Mouse (Mus musculus) monocyte, adult 5-6 weeks (primary cell): ENCODE results near the gene G6pdx. TPM values are rescaled to one million over a fixed set of nuclear protein-coding genes. Genes with fewer than 3 reads are reported as not detected.

ENCODE experiments used
- ATAC-seq: fragments of 153-309, 156-312 bp; replicated peaks from 2 replicates; pipeline ENCODE4 v1.8.0; 2017; ENCODE audit warnings: mild to moderate bottlenecking; ENCODE audit not compliant: low TSS enrichment, insufficient number of reproducible peaks, severe bottlenecking, poor library complexity, low FRiP score
- total RNA-seq: library from RNA; stranded (forward); fragments of 200-1000, 200-491, 200-594 nt; gene quantifications from 3 replicates; pipeline ENCODE4 v1.2.3, GENCODE M21; 2017

G6pdx gene
- 120 to 126 TPM (median 124 TPM) in 3 replicates for total RNA-seq

- peak; percentile 74 for ATAC-seq
Observed at GRCm38 (mm10) chrX:74428826-74429276, at the start of gene G6pdx. Gene G6pdx, minus strand, starts transcription at chrX:74429194.

GRCm38 (mm10) chrX:74452773-74453172 is 23.8 kb upstream of the G6pdx start:
- no peak for ATAC-seq

GRCm38 (mm10) chrX:74451157-74451912 is 22.3 kb upstream of the G6pdx start:
- no peak for ATAC-seq

GRCm38 (mm10) chrX:74429290-74429821 is 362 bp upstream of the G6pdx start:
- peak; percentile 12; the same call in 1 of the 2 replicates for ATAC-seq

- ATAC-seq: no peak
Observed at GRCm38 (mm10) chrX:74428146-74428825, 708 bp downstream of the G6pdx start.

- ATAC-seq: no peak
Observed at GRCm38 (mm10) chrX:74427116-74427515, 1.9 kb downstream of the G6pdx start.

GRCm38 (mm10) chrX:74426256-74426655 is 2.7 kb downstream of the G6pdx start:
- ATAC-seq: no peak

- peak; percentile 24; the same call in 1 of the 2 replicates for ATAC-seq
Observed at GRCm38 (mm10) chrX:74425195-74425594, 3.8 kb downstream of the G6pdx start.

GRCm38 (mm10) chrX:74424443-74424842 is 4.6 kb downstream of the G6pdx start:
- ATAC-seq: no peak

- peak; percentile 68; the same call in 1 of the 2 replicates for ATAC-seq
Observed at GRCm38 (mm10) chrX:74413377-74413776, 15.6 kb downstream of the G6pdx start.

- no peak for ATAC-seq
Observed at GRCm38 (mm10) chrX:74408340-74408739, 20.7 kb downstream of the G6pdx start.

GRCm38 (mm10) chrX:74400136-74400535 is 28.9 kb downstream of the G6pdx start:
- no peak for ATAC-seq

- peak; percentile 100 for ATAC-seq
Observed at GRCm38 (mm10) chrX:74392535-74393443, 36.2 kb downstream of the G6pdx start, which contains the start of the genes Fam3a and Ikbkg. Gene Fam3a, minus strand, starts transcription at chrX:74393272. Gene Ikbkg, plus strand, starts transcription at chrX:74393290.

- no peak for ATAC-seq
Observed at GRCm38 (mm10) chrX:74388153-74388552, 40.8 kb downstream of the G6pdx start.

- no peak for ATAC-seq
Observed at GRCm38 (mm10) chrX:74384451-74384850, 44.5 kb downstream of the G6pdx start.

- ATAC-seq: peak; percentile 99
Observed at GRCm38 (mm10) chrX:74372888-74373549, 56.0 kb downstream of the G6pdx start, which contains the start of the genes Ubl4a and Slc10a3. Gene Ubl4a, minus strand, starts transcription at chrX:74373218. Gene Slc10a3, minus strand, starts transcription at chrX:74373349.

GRCm38 (mm10) chrX:74368209-74368909 is 60.6 kb downstream of the G6pdx start:
- ATAC-seq: peak; percentile 57
